Mouse (Mus musculus) embryonic facial prominence, embryonic 13.5 days (tissue): ENCODE data around the gene Snrpa. TPM values are rescaled to one million over a fixed set of nuclear protein-coding genes. Genes with fewer than 3 reads are reported as not detected.
"Not testable (repeated sequence)": the region's sequence is repeated elsewhere in the genome, so short reads cannot be mapped to it uniquely, and the experiment has no call there.

Experiments used
- ATAC-seq: fragments of 200-750 bp; cut with Nextera tagmentation; 2 replicates; pipeline ENCODE4 v1.8.0; 2017; ENCODE audit warnings: low read depth; ENCODE audit not compliant: insufficient number of reproducible peaks, insufficient read depth, low FRiP score, low TSS enrichment
- H3K27ac ChIP-seq: fragments of 300-500 bp; sonication (generic); 2 replicates; pipeline ENCODE4 v1.5.1; 2015; ENCODE audit warnings: moderate library complexity, mild to moderate bottlenecking, inconsistent platforms
- H3K27me3 ChIP-seq: fragments of 300-500 bp; sonication (generic); 2 replicates; pipeline ENCODE4 v1.6.1; 2015; ENCODE audit warnings: mild to moderate bottlenecking, inconsistent platforms
- H3K36me3 ChIP-seq: fragments of 300-500 bp; sonication (generic); 2 replicates; pipeline ENCODE4 v1.6.1; 2015; ENCODE audit warnings: mild to moderate bottlenecking, inconsistent platforms
- H3K4me1 ChIP-seq: fragments of 300-500 bp; sonication (generic); 2 replicates; pipeline ENCODE4 v1.6.1; 2015; ENCODE audit warnings: inconsistent platforms
- H3K4me2 ChIP-seq: fragments of 300-500 bp; sonication (generic); 2 replicates; pipeline ENCODE4 v1.6.1; 2015; ENCODE audit warnings: moderate library complexity, mild to moderate bottlenecking, inconsistent platforms
- H3K4me3 ChIP-seq: fragments of 300-500 bp; sonication (generic); 2 replicates; pipeline ENCODE4 v1.5.1; 2015; ENCODE audit warnings: mild to moderate bottlenecking, inconsistent platforms
- H3K9ac ChIP-seq: fragments of 300-500 bp; sonication (generic); 2 replicates; pipeline ENCODE4 v1.6.1; 2015; ENCODE audit warnings: mild to moderate bottlenecking, inconsistent platforms
- H3K9me3 ChIP-seq: fragments of 300-500 bp; sonication (generic); 2 replicates; pipeline ENCODE4 v1.6.1; 2016; ENCODE audit warnings: inconsistent platforms
- WGBS: fragments of 180-500 bp; shearing (Covaris S2); methylation state at CpG from one replicate; pipeline ENCODE4 v1.1.7; 2015; ENCODE audit warnings: mixed read lengths; 5-methylcytosine and 5-hydroxymethylcytosine counted together
- polyA plus RNA-seq: library from polyadenylated mRNA; unstranded; fragments of >200 nt; fragmentation: Nextera tagmentation; extraction: Ambion mirVana; gene quantifications from 2 replicates; pipeline ENCODE4 v1.2.1, GENCODE M21; 2015

Snrpa gene
- 292 and 298 TPM in 2 replicates for polyA plus RNA-seq

GRCm38 (mm10) chr7:27195681-27196611, at the start of gene Snrpa, which contains the start of gene BC024978:
Snrpa (minus strand) TSS chr7:27196271.
BC024978 (plus strand) TSS chr7:27195781.
- H3K4me1 ChIP-seq: peaks cover 17% of the 10 kb centered on the region
- no peaks in the 10 kb centered on the region for H3K27me3 ChIP-seq
- H3K4me2 ChIP-seq: peak within 1 kb of the TSS; percentile 95
- peak; percentile 98 for ATAC-seq
- H3K9ac ChIP-seq: peak within 1 kb of the TSS; percentile 95
- 1% methylated on average over 64 of the region's 64 CpGs for WGBS
- H3K36me3 ChIP-seq: peaks cover 51% of the 10 kb centered on the region
- no peaks in the 10 kb centered on the region for H3K9me3 ChIP-seq
- peak within 1 kb of the TSS; percentile 83 for H3K4me3 ChIP-seq
- H3K27ac ChIP-seq: peak within 1 kb of the TSS; percentile 99

GRCm38 (mm10) chr7:27244088-27244487, 48.0 kb upstream of the Snrpa start:
- H3K4me3 ChIP-seq, H3K4me1 ChIP-seq, H3K9ac ChIP-seq, H3K9me3 ChIP-seq, ATAC-seq, H3K27ac ChIP-seq, H3K27me3 ChIP-seq, H3K4me2 ChIP-seq: not testable (repeated sequence)
- WGBS: 80% methylated on average over 2 of the region's 2 CpGs
- H3K36me3 ChIP-seq: peaks cover 59% of the 10 kb centered on the region

- no peak for ATAC-seq
Measured at GRCm38 (mm10) chr7:27243211-27243610, 47.1 kb upstream of the Snrpa start.

GRCm38 (mm10) chr7:27238568-27238967, 42.5 kb upstream of the Snrpa start:
- Histone ChIP-seq H3K4me2 (no peak overlapping the region), H3K9ac (no peak overlapping the region), H3K36me3 (peaks cover 40% of the 10 kb centered on the region), H3K27ac (no peak overlapping the region), H3K4me3 (no peak overlapping the region), H3K9me3 (no peaks in the 10 kb centered on the region), H3K27me3 (no peaks in the 10 kb centered on the region), H3K4me1 (peaks cover 7% of the 10 kb centered on the region)
- 92% methylated on average over 5 of the region's 5 CpGs for WGBS
- ATAC-seq: no peak

More at GRCm38 (mm10) chr7:27243211-27243610, 47.1 kb upstream of the Snrpa start:
- H3K4me1 ChIP-seq: no peaks in the 10 kb centered on the region
- H3K4me3 ChIP-seq: no peak overlapping the region
- no peaks in the 10 kb centered on the region for H3K9me3 ChIP-seq
- no peak overlapping the region for H3K9ac ChIP-seq
- H3K27me3 ChIP-seq: no peaks in the 10 kb centered on the region
- no peak overlapping the region for H3K27ac ChIP-seq
- WGBS: 46% methylated on average over 8 of the region's 8 CpGs
- peaks cover 59% of the 10 kb centered on the region for H3K36me3 ChIP-seq
- no peak overlapping the region for H3K4me2 ChIP-seq

GRCm38 (mm10) chr7:27237527-27237926, 41.5 kb upstream of the Snrpa start:
- Histone ChIP-seq H3K9ac (no peak overlapping the region), H3K36me3 (peaks cover 30% of the 10 kb centered on the region), H3K4me1 (peaks cover 10% of the 10 kb centered on the region), H3K9me3 (no peaks in the 10 kb centered on the region), H3K27me3 (no peaks in the 10 kb centered on the region), H3K27ac (no peak overlapping the region), H3K4me2 (no peak overlapping the region), H3K4me3 (no peak overlapping the region)
- ATAC-seq: no peak
- WGBS: 91% methylated on average over 2 of the region's 2 CpGs

- Histone ChIP-seq H3K4me1 (peaks cover 10% of the 10 kb centered on the region), H3K27ac (no peak overlapping the region), H3K9ac (no peak overlapping the region), H3K4me3 (no peak overlapping the region), H3K36me3 (peaks cover 14% of the 10 kb centered on the region), H3K4me2 (no peak overlapping the region), H3K9me3 (no peaks in the 10 kb centered on the region), H3K27me3 (no peaks in the 10 kb centered on the region)
- no peak for ATAC-seq
- 89% methylated on average over 2 of the region's 2 CpGs for WGBS
Measured at GRCm38 (mm10) chr7:27235726-27236125, 39.7 kb upstream of the Snrpa start.

- Histone ChIP-seq H3K4me3 (peak overlapping the region; percentile 56), H3K27ac (peak overlapping the region; percentile 85), H3K4me1 (peaks cover 15% of the 10 kb centered on the region), H3K9me3 (no peaks in the 10 kb centered on the region), H3K27me3 (no peaks in the 10 kb centered on the region), H3K9ac (peak overlapping the region; percentile 73), H3K36me3 (peaks cover 8% of the 10 kb centered on the region), H3K4me2 (peak overlapping the region; percentile 83)
- 6% methylated on average over 6 of the region's 6 CpGs for WGBS
- ATAC-seq: no peak
Measured at GRCm38 (mm10) chr7:27233300-27233699, 37.2 kb upstream of the Snrpa start.

GRCm38 (mm10) chr7:27232781-27233281, 36.8 kb upstream of the Snrpa start, which contains the start of gene Coq8b:
Coq8b (plus strand) TSS chr7:27233023.
- H3K4me3 ChIP-seq: peak within 1 kb of the TSS; percentile 56
- peak within 1 kb of the TSS; percentile 73 for H3K9ac ChIP-seq
- peaks cover 8% of the 10 kb centered on the region for H3K36me3 ChIP-seq
- peak within 1 kb of the TSS; percentile 85 for H3K27ac ChIP-seq
- H3K9me3 ChIP-seq: no peaks in the 10 kb centered on the region
- peaks cover 16% of the 10 kb centered on the region for H3K4me1 ChIP-seq
- H3K27me3 ChIP-seq: no peaks in the 10 kb centered on the region
- peak; percentile 89 for ATAC-seq
- peak within 1 kb of the TSS; percentile 83 for H3K4me2 ChIP-seq
- WGBS: under 1% methylated on average over 25 of the region's 25 CpGs

GRCm38 (mm10) chr7:27231693-27232331, 35.7 kb upstream of the Snrpa start:
- no peak overlapping the region for H3K27ac ChIP-seq

GRCm38 (mm10) chr7:27230781-27231180, 34.7 kb upstream of the Snrpa start:
- no peak overlapping the region for H3K9ac ChIP-seq
- no peaks in the 10 kb centered on the region for H3K27me3 ChIP-seq
- no peak overlapping the region for H3K4me3 ChIP-seq
- no peak overlapping the region for H3K27ac ChIP-seq
- H3K36me3 ChIP-seq: no peaks in the 10 kb centered on the region
- WGBS: 75% methylated on average over 4 of the region's 4 CpGs
- peaks cover 36% of the 10 kb centered on the region for H3K4me1 ChIP-seq
- H3K9me3 ChIP-seq: no peaks in the 10 kb centered on the region
- no peak overlapping the region for H3K4me2 ChIP-seq
- ATAC-seq: no peak

More at GRCm38 (mm10) chr7:27231693-27232331, 35.7 kb upstream of the Snrpa start:
- peaks cover 26% of the 10 kb centered on the region for H3K4me1 ChIP-seq
- H3K36me3 ChIP-seq: no peaks in the 10 kb centered on the region
- H3K27me3 ChIP-seq: no peaks in the 10 kb centered on the region
- 79% methylated on average over 7 of the region's 7 CpGs for WGBS
- no peak overlapping the region for H3K9ac ChIP-seq
- H3K9me3 ChIP-seq: no peaks in the 10 kb centered on the region
- ATAC-seq: no peak
- no peak overlapping the region; the same call in 1 of the 2 replicates for H3K4me3 ChIP-seq
- no peak overlapping the region for H3K4me2 ChIP-seq

- peak overlapping the region; percentile 92 for H3K9ac ChIP-seq
- 17% methylated on average over 6 of the region's 6 CpGs for WGBS
- no peak for ATAC-seq
- peak overlapping the region; percentile 94 for H3K4me3 ChIP-seq
- H3K4me2 ChIP-seq: peak overlapping the region; percentile 88
- peaks cover 4% of the 10 kb centered on the region; the same call in 1 of the 2 replicates for H3K36me3 ChIP-seq
- H3K27me3 ChIP-seq: no peaks in the 10 kb centered on the region
- peaks cover 51% of the 10 kb centered on the region for H3K4me1 ChIP-seq
- H3K9me3 ChIP-seq: no peaks in the 10 kb centered on the region
- H3K27ac ChIP-seq: peak overlapping the region; percentile 92
Measured at GRCm38 (mm10) chr7:27228865-27229264, 32.8 kb upstream of the Snrpa start.
